Mouse (Mus musculus) embryonic facial prominence, embryonic 14.5 days (tissue): Measurements from ENCODE around the gene Eps15l1. TPM values are rescaled to one million over a fixed set of nuclear protein-coding genes. Genes with fewer than 3 reads are reported as not detected.

Experiments
- ATAC-seq: fragments of 200-750 bp; cut with Nextera tagmentation; 2 replicates; pipeline ENCODE4 v1.8.0; 2017; ENCODE audit warnings: low read depth, moderate number of reproducible peaks, moderate TSS enrichment
- DNase-seq: peaks from one replicate; pipeline ENCODE4 v3.0.0-alpha.2; 2015; ENCODE audit warnings: low spot score
- H3K27ac ChIP-seq: fragments of 300-500 bp; sonication (generic); replicated peaks from 2 replicates; pipeline ENCODE4 v1.5.1; 2014; ENCODE audit warnings: low read depth, mild to moderate bottlenecking, low read length, moderate library complexity
- H3K27me3 ChIP-seq: fragments of 300-500 bp; sonication (generic); replicated peaks from 2 replicates; pipeline ENCODE4 v1.6.1; 2014; ENCODE audit warnings: low read length; ENCODE audit not compliant: control insufficient read depth, insufficient read depth
- H3K36me3 ChIP-seq: fragments of 300-500 bp; sonication (generic); 2 replicates; pipeline ENCODE4 v1.6.1; 2014; ENCODE audit warnings: low read length, mixed read lengths; ENCODE audit not compliant: control insufficient read depth, insufficient read depth
- H3K4me1 ChIP-seq: fragments of 300-500 bp; sonication (generic); 2 replicates; pipeline ENCODE4 v1.6.1; 2014; ENCODE audit warnings: antibody characterized with exemption, low read length; ENCODE audit not compliant: control insufficient read depth, insufficient read depth
- H3K4me2 ChIP-seq: fragments of 300-500 bp; sonication (generic); 2 replicates; pipeline ENCODE4 v1.6.1; 2014; ENCODE audit warnings: low read depth, mild to moderate bottlenecking, low read length, moderate library complexity, mixed read lengths
- H3K4me3 ChIP-seq: fragments of 300-500 bp; sonication (generic); 2 replicates; pipeline ENCODE4 v1.5.1; 2014; ENCODE audit warnings: low read depth, mild to moderate bottlenecking, low read length
- H3K9ac ChIP-seq: fragments of 300-500 bp; sonication (generic); 2 replicates; pipeline ENCODE4 v1.6.1; 2014; ENCODE audit warnings: low read depth, mild to moderate bottlenecking, low read length, moderate library complexity, mixed read lengths
- H3K9me3 ChIP-seq: fragments of 300-500 bp; sonication (generic); 2 replicates; pipeline ENCODE4 v1.6.1; 2016; ENCODE audit warnings: low read length; ENCODE audit not compliant: control insufficient read depth
- WGBS: fragments of 180-500 bp; shearing (Covaris S2); extraction: QIAGEN DNeasy Blood & Tissue Kit; methylation state at CpG from one replicate; pipeline ENCODE4 v1.1.7; 2014; 5-methylcytosine and 5-hydroxymethylcytosine counted together
- polyA plus RNA-seq: library from polyadenylated mRNA; unstranded; fragments of >200 nt; fragmentation: Nextera tagmentation; extraction: Ambion mirVana; gene quantifications from 2 replicates; pipeline ENCODE4 v1.2.1, GENCODE M21; 2014

Gene Eps15l1
- polyA plus RNA-seq, 1 experiment from 2014 or later: 50.2 TPM

DNA sequence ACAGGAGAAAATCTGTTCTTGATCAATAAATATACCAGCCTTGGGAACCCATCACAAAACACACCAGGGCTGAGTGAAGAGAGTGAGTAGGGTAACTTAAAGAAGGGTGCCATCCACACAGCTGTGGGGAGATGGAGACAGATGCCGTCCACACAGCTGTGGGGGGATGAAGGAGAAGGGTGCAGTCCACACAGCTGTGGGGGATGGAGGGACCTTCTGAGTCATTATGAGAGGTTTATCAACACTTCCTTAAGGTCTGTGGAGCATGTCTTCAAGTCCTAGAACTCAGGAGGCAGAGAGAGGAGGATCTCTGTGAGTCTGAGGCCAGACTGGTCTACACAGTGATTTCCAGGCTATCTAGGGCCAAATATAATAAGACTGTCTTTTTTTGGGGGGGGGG is 19.9 kb downstream of the Eps15l1 start:
- H3K4me3 ChIP-seq: no peak overlapping the region
- H3K4me2 ChIP-seq: no peak overlapping the region
- DNase-seq: no peak
- H3K36me3 ChIP-seq: peaks cover 28% of the 10 kb centered on the region; the same call in 1 of the 2 replicates
- H3K27me3 ChIP-seq: no peaks in the 10 kb centered on the region
- ATAC-seq: no peak
- H3K27ac ChIP-seq: no peak overlapping the region
- H3K9me3 ChIP-seq: no peaks in the 10 kb centered on the region
- no peaks in the 10 kb centered on the region for H3K4me1 ChIP-seq
- H3K9ac ChIP-seq: no peak overlapping the region
- 79% methylated on average over 1 of the region's 1 CpGs for WGBS

GRCm38 (mm10) chr8:72385737-72386136 is 35.5 kb downstream of the Eps15l1 start:
- Histone ChIP-seq H3K4me2 (no peak overlapping the region), H3K4me3 (no peak overlapping the region), H3K27me3 (no peaks in the 10 kb centered on the region), H3K9me3 (no peaks in the 10 kb centered on the region), H3K9ac (no peak overlapping the region), H3K36me3 (peaks cover 98% of the 10 kb centered on the region), H3K27ac (no peak overlapping the region), H3K4me1 (no peaks in the 10 kb centered on the region)
- ATAC-seq (no peak), DNase-seq (no peak)
- 82% methylated on average over 2 of the region's 2 CpGs for WGBS

- Histone ChIP-seq H3K9ac (no peak overlapping the region), H3K4me3 (no peak overlapping the region), H3K36me3 (peaks cover 100% of the 10 kb centered on the region), H3K9me3 (no peaks in the 10 kb centered on the region), H3K4me1 (no peaks in the 10 kb centered on the region), H3K4me2 (no peak overlapping the region), H3K27ac (no peak overlapping the region), H3K27me3 (no peaks in the 10 kb centered on the region)
- WGBS: 78% methylated on average over 3 of the region's 5 CpGs
- ATAC-seq: no peak
- DNase-seq: no peak
These were observed 38.9 kb downstream of the Eps15l1 start for GRCm38 (mm10) chr8:72382395-72382794.

- Histone ChIP-seq H3K4me1 (no peaks in the 10 kb centered on the region), H3K9me3 (no peaks in the 10 kb centered on the region), H3K4me2 (no peak overlapping the region), H3K27ac (no peak overlapping the region), H3K36me3 (peaks cover 98% of the 10 kb centered on the region), H3K9ac (no peak overlapping the region), H3K4me3 (no peak overlapping the region), H3K27me3 (no peaks in the 10 kb centered on the region)
- no peak for DNase-seq
- WGBS: 86% methylated on average over 8 of the region's 8 CpGs
- no peak for ATAC-seq
These were observed 40.6 kb downstream of the Eps15l1 start for GRCm38 (mm10) chr8:72380656-72381055.

GRCm38 (mm10) chr8:72376900-72377299 is 44.4 kb downstream of the Eps15l1 start:
- H3K9me3 ChIP-seq: no peaks in the 10 kb centered on the region
- no peak for ATAC-seq
- 93% methylated on average over 2 of the region's 2 CpGs for WGBS
- H3K4me2 ChIP-seq: no peak overlapping the region
- H3K9ac ChIP-seq: no peak overlapping the region
- peaks cover 98% of the 10 kb centered on the region for H3K36me3 ChIP-seq
- no peaks in the 10 kb centered on the region for H3K4me1 ChIP-seq
- H3K27me3 ChIP-seq: no peaks in the 10 kb centered on the region
- DNase-seq: no peak
- no peak overlapping the region for H3K4me3 ChIP-seq
- no peak overlapping the region for H3K27ac ChIP-seq

DNA sequence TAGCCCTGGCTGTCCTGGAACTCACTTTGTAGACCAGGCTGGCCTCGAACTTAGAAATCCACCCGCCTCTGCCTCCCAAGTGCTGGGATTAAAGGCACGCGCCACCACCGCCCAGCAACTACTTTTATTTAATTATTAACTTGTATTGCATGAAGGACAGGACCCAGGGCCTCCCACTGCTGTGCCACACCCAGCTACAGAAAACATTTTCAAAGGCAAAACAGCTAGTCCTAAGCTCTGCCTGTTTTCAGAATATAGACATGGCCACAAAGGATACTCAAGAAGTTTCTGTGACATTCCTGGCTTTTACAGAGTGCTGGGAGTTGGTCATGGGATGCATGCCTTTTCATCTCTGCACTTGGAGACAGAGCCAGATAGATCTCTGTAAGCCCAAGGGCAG is 45.0 kb downstream of the Eps15l1 start:
- H3K36me3 ChIP-seq: peaks cover 98% of the 10 kb centered on the region
- no peak overlapping the region for H3K9ac ChIP-seq
- no peaks in the 10 kb centered on the region for H3K27me3 ChIP-seq
- H3K4me2 ChIP-seq: no peak overlapping the region
- no peak for DNase-seq
- no peak overlapping the region for H3K27ac ChIP-seq
- no peaks in the 10 kb centered on the region for H3K9me3 ChIP-seq
- no peaks in the 10 kb centered on the region for H3K4me1 ChIP-seq
- WGBS: 97% methylated on average over 4 of the region's 5 CpGs
- H3K4me3 ChIP-seq: no peak overlapping the region
- no peak for ATAC-seq

- H3K4me2 ChIP-seq: no peak overlapping the region
- H3K9ac ChIP-seq: no peak overlapping the region
- 71% methylated on average over 5 of the region's 5 CpGs for WGBS
- DNase-seq (no peak), ATAC-seq (no peak)
- no peaks in the 10 kb centered on the region for H3K4me1 ChIP-seq
- peaks cover 98% of the 10 kb centered on the region for H3K36me3 ChIP-seq
- no peak overlapping the region for H3K4me3 ChIP-seq
- no peaks in the 10 kb centered on the region for H3K9me3 ChIP-seq
- H3K27me3 ChIP-seq: no peaks in the 10 kb centered on the region
- no peak overlapping the region for H3K27ac ChIP-seq
These were observed 46.1 kb downstream of the Eps15l1 start for GRCm38 (mm10) chr8:72375161-72375560.

DNA sequence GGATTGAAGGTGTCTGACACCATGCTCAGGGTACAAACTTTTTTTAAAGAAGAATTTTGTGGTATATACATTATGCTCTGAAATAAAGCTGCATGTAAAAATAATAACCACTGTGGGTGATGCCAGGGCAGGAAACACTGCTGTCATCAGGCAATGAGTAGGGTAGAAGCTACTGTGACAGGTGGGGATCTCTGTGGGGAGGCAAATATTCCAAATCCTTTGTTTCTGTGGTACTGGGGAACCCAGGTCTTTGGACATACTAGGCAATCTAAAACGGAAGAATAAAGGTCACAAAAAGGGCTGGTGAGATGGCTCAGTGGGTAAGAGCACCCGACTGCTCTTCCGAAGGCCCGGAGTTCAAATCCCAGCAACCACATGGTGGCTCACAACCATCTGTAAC is 48.9 kb downstream of the Eps15l1 start:
- Histone ChIP-seq H3K36me3 (peaks cover 98% of the 10 kb centered on the region), H3K27ac (no peak overlapping the region), H3K9me3 (no peaks in the 10 kb centered on the region), H3K9ac (no peak overlapping the region), H3K4me2 (no peak overlapping the region), H3K4me1 (no peaks in the 10 kb centered on the region), H3K4me3 (no peak overlapping the region), H3K27me3 (no peaks in the 10 kb centered on the region)
- 89% methylated on average over 4 of the region's 4 CpGs for WGBS
- no peak for ATAC-seq
- DNase-seq: no peak

DNA sequence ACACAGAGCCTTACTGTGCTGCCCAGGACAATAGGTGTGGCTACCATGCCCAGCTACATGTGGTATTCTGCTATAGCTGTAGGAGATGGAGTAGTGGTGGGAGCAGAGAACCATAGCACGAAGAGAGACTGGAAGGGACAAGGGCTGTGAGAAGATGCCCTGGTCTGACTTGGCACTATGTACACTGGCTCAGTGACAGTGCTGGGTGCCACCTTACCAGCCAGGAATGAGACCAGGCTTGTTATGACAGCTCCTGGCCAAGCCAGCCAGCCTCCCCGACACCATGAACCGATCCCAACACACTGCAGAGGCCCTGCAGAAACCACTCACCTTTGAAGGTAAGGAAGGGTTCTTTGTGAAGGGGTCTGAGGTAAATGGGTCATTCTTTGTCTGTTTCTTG is 49.9 kb downstream of the Eps15l1 start:
- Histone ChIP-seq H3K27ac (no peak overlapping the region), H3K9ac (no peak overlapping the region), H3K36me3 (peaks cover 98% of the 10 kb centered on the region), H3K9me3 (no peaks in the 10 kb centered on the region), H3K4me1 (no peaks in the 10 kb centered on the region), H3K4me2 (no peak overlapping the region), H3K4me3 (no peak overlapping the region), H3K27me3 (no peaks in the 10 kb centered on the region)
- ATAC-seq (no peak), DNase-seq (no peak)
- WGBS: 89% methylated on average over 3 of the region's 3 CpGs
